Mouse (Mus musculus) layer of hippocampus, postnatal 36 days (tissue): ENCODE results near the gene Grm1. TPM values are rescaled to one million over a fixed set of nuclear protein-coding genes. Genes with fewer than 3 reads are reported as not detected.
A peak's percentile ranks its signal among the peaks of the same experiment; 100 is the strongest.

Experiments used
- DNase-seq, 2 experiments: peaks; one replicate each; pipeline ENCODE4 v3.0.0; 2022
- total RNA-seq, 2 experiments: library from RNA; stranded (reverse); gene quantifications; 2 replicates each; pipeline ENCODE4 v1.2.3; 2021

The Grm1 gene
- total RNA-seq, 2 experiments from 2014 or later, result 67.7 to 68.2 TPM

DNA sequence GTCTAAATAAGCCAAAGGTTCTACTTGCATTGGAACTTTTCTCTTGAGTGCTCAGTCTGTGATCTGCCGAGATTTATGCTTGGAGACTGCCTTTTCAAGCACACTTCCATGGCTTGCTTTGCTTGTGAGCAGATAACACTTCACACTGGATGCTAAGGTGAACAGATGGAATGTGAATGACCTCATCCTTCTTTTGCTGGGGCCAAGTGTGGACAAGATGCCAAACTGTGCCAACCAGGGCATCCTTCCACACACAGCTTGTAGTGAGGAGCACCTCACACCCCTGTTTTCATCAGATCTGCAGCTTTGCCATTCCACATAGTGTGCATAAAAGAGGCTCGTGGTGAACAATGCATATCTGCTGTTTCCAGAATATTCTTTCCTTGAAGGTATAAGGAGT is 371.3 kb downstream of the Grm1 start:
- no peak for DNase-seq

DNA sequence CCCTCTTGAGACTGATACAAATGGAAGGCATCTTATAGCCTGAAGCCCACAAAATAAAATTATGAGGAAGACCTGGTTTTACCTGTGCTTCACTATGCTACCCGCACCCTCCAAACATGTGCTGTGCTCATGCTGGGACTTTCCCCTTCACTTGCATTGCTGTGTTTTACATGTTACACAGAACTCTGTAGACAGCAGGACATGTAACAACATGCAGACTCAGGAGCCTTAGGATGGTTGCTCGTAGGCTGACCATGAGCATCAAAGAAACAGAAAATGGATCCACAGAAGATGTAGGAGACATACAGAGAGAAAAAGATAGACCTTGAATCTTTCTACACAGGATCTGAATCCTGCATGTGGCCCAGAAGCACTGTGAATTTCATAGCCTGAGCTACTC is 371.8 kb downstream of the Grm1 start:
- no peak for DNase-seq

DNA sequence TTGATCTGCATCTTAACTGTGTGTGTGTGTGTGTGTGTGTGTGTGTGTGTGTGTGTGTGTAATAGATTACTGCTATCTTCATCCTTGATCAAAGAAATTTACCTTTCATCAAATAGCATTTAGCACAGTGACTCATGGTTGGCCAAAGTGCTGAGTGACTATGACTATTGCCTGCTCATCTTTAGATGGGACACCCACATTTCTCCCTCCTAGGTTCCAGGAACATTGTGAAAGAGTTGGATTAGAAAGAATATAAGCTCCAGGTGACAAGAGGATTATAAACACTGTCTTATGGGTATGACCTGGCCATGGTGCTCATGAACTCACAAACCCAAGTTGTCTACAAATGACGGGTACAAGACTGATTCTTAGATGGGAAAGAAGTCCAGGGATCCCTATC is 374.1 kb downstream of the Grm1 start:
- no peak for DNase-seq

DNA sequence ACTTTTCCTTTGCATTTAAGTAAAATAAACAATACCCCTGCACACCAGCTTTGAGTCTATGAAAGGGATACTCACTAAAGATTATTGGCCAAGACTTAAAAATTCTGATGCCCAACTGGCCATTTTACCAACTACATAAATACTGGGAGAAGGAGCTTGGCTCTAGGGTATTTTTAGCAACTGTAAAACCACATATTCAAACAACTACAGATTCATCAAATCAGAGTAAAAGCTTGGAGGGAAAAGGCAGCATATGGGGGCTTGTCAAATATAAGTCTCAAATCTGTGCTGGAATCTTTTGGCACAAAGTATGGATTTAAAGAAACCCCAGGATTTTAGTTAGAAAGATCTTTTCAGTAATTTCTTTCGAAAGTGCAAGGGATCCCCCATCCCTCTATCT is 380.8 kb downstream of the Grm1 start:
- no peak for DNase-seq

DNA sequence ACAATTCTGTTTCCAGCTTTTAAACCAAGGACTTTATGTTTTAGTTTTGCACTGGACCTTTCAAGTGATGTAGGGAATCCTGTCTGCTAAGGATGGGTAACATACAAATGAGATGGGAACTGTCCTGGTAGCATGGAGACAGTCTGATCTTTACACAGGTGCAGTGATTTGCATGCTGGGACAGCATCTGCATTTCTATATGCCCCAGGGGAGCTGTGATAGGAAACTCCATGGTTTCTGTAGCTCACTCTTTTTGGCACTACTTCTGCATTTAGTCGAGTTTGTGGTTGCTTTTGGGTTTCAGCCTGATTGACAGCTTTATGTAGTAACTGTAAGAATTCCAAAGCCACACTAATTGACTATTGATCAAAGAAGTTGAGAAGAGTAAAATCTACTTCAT is 381.3 kb downstream of the Grm1 start:
- DNase-seq, result no peak

DNA sequence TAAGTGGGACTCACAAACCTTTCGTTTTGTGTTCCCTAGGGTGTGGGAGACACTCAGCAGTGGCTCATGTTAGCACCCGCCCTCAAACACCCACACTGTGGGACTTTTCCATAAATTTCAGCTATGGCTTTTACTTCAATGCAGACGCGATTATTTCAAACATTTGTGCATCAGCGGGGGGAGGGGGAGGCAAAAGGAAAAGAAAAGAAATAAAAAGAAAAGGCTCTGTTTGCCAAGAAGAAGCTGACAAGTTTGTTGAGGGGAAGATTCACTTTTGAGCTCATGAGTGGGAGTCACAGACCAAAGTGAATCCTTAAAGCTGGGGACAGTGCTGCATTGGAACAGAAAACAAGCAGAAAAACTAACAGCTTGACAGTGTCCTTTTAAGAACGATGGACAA is 384.7 kb downstream of the Grm1 start:
- DNase-seq, result no peak

DNA sequence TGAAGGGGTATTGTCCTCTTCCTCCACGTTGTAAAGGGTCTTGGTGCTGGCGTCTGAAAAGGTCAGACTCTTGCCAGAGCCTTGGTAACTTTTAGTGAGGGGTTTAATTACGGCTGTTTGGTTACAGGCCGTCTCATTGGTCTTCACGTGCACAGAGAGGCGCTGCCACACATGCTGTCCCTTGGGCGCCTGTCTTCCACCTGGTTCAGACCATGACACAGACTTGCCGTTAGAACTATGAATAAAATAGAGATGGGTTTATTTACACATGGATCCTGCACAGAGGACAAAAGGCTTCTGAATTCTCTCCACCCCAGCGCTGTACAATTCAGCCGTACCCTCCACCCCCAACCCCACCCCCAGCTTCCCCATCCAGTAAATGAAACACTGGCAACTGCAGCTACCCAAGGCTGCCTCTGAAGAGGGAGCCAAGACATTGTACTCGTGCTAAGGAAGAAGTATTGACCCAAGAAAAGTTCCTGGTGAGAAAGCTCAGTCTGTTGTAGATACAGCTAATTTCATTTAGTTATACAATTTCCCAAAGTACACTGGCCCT is 392.4 kb downstream of the Grm1 start:
- no peak for DNase-seq

DNA sequence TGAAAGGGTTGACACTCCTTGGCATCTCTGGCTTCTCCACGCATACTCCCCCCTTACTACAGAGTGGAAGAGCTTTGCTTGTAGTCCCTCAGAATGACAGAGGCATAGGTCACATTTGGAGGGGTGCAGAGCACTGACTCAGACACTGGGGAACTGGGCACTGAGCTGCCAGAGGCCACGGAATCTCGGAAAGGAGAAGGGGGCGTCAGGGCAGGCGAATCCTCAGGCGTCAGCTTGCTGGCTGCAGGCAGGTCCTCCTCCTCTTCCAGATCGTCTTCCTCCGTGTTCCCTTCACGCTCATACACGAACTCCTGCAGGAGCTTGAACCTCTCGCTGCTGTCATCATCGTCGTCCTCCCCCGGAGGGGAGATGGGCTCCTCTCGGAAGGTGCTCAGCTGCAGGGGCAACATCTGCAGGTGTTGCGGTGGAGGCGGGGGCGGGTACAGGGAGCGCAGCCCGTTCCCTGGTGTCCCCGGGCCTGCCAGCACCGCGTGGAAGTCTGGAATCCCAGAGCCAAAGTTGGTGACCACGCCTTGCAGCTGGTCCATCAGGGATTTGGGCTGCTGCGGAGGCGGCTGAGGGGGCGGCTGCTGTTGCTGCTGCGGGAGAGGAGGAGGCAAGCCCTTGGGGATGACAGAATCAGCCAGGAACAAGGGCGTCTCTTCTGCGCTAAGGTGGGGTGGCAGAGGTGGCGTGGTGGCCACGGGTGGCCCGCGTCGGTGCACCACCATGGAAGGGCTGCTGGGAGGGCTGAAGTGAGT is 393.1 kb downstream of the Grm1 start:
- peak; percentile 36 to 46 for DNase-seq

DNA sequence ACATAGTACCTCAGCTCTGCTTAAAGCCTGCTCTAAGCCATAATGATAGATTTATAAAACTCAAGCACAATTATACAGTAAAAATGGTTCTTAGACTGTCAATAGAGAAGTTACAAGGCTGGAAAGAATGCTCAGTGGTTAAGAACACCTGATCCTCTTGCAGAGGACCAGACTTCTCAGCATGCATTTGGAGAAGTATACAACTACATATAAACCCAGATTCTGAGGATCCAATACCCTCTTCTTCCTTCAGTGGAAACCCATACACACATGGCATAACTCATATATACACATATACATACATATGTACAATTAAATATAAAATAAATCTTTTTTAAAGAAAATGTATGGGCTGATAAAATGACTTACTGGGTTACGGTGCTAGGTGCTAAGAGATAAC is 401.1 kb downstream of the Grm1 start, which contains the start of gene Gm10944:
TSS of gene Gm10944 (plus strand) at position 301 of the 400 bp plus-strand sequence.
- DNase-seq, result no peak

DNA sequence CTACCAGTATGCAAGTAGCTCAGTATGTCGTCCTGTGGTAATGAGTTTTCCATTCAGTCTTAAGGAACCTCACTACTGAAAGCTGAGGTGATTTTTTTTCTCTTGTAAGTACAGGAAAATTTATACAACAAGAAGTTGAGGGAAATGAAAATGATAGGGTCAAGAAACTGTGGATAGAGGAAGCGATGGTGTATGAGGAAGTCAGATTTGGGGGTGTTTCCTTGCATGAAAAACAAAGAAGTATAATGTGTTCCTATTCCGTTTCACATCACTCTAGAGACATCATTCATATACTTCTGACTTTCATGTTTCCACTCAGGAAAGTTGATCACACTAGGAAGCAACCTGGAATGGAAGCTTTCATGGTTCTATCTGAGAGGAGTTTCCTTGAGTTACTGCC is 422.2 kb downstream of the Grm1 start:
- DNase-seq, result no peak

DNA sequence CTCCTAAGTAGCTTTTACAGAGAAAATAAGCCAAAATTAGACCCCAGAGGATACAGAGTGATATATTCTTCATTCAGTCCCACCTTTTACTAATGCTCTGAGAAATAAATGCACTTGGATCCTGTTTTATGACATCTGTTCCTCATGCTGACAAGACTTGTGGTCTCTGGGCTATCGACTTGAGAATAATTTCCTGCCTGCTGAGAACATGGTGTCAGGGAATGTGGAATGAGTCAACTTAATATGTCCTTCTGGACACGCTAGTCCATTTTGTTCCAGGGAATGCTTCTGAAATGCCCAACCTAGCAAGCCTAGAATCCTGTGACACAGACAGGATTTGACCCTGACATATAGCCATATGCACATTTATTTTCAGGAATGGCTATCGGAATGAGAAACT is 423.0 kb downstream of the Grm1 start:
- no peak for DNase-seq

DNA sequence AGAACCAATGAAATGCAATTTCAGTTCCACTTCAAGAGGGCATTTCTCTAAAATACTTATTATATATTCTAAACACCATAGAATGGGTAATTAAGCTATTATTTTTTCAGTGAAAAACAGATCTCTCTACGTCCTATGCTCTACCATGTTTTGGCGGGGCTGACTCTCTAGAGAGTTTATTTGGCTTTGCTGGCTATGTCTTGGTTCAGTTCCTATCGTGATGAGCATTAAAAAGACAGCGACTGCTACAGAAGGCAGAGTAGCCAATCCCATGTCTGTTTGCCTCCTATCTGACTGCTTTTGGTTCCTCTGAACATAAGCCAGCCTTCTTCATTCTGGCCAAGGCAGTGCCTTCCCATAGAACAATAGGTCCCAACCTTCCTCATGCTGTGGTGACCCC is 425.5 kb downstream of the Grm1 start:
- DNase-seq, result no peak

DNA sequence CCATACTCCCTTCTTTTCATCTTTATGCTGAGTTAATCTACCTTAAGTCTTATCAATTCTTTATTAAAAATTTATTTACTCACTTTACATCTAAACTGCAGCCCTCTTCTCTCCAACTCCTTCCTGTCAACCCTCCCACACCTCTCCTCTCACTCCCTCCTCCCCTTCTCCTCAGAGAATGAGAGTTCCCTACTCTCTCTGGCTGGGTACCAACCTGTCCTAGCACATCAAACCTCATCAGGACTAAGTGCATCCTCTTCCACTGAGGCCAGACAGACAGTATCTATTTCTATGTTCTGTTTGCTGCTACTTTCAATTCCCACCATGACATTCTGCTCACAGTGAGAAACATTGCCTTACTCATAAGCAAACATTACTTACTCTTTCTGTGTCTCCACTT is 426.2 kb downstream of the Grm1 start:
- no peak for DNase-seq

Other genes starting within 250 kb of the Grm1 start
- 10 to 100 TPM; 43.4 to 44.9 TPM for gene Shprh, start 67.1 kb upstream of the Grm1 start, total RNA-seq
- 10 to 100 TPM; 10.1 to 10.3 TPM for gene Fbxo30, start 199.0 kb upstream of the Grm1 start, total RNA-seq